Mouse (Mus musculus): Measurements from ENCODE around the gene Kctd19.

DNA sequence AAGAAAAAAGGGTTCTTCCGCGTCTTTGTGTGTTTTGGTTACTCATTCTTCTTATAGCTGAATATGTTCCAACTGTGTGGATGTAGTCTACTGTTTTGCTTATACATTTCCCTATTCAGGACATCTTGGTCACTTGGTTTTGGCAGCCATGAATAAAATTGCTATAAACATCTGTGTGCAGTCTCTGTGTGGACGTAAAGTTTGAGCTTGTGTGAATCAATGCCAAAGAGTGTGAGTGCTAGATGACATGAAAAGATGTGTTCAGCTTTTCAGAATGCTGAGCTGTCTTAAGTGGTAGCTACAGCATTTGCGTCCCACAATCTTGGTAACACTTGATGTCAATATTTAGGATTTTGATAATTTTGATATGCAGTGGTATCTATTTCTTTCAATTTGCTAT is 6.5 kb upstream of the Kctd19 start:
- TF ChIP-seq CTCF (IDR thresholded peaks at IDR 0.05; ENCODE audit: control insufficient read depth, insufficient read depth, insufficient replicate concordance, low read depth, low read length) (no peak), POLR2A (IDR thresholded peaks at IDR 0.05; ENCODE audit: control insufficient read depth, low read depth, low read length) (no peak)

All from testis, adult 2 months (tissue).